In genomic region chr11:67000671-67001070, GRCm38 (mm10) we compare ENCODE assay signal across 19 mouse cellular contexts. TPM values are rescaled to one million over a fixed set of nuclear protein-coding genes. Genes with fewer than 3 reads are reported as not detected.
DNase-seq lines count a peak whose midpoint lies in the region; ATAC-seq and TF ChIP-seq lines count a peak whose summit lies in the region.
"Had no signal": no experiment of that assay in that cellular context is flagged by ENCODE, and none has a peak within 500 bp of the region (broad histone marks: within the 10 kb centered on the region; RNA-seq: fewer than 3 reads in every experiment).

No protein-coding gene starts in this region.

- DNase-seq in gastrocnemius, postnatal 36 days: no peak
- DNase-seq in kidney, postnatal 25 days: no peak
- DNase-seq in gastrocnemius, postnatal 14 days: no peak
- DNase-seq: adrenal gland, postnatal 36 days; cerebellum, postnatal 36 days; heart, postnatal 4 days; kidney, adult 9 months; layer of hippocampus, postnatal 36 days; liver; lung, adult 18-20 months; lung, postnatal 36 days; thymus, postnatal 36 days had no signal

- no peaks in the 10 kb centered on the region for H3K9me3 ChIP-seq in intestine, embryonic 16.5 days (ENCODE audit: control insufficient read depth, low read length)
- H3K9me3 ChIP-seq in intestine, postnatal 0 days (ENCODE audit: control insufficient read depth): no peaks in the 10 kb centered on the region
- H3K9me3 ChIP-seq in forebrain, embryonic 13.5 days (replicated peaks): no peaks in the 10 kb centered on the region
- H3K9me3 ChIP-seq in hindbrain, embryonic 16.5 days (ENCODE audit: control insufficient read depth, low read length): no peaks in the 10 kb centered on the region
- no peaks in the 10 kb centered on the region for H3K9me3 ChIP-seq in neural tube, embryonic 14.5 days (ENCODE audit: control insufficient read depth, low read length)
- H3K9me3 ChIP-seq: heart, embryonic 13.5 days had no signal

- H3K27me3 ChIP-seq in intestine, embryonic 16.5 days (replicated peaks; ENCODE audit: control insufficient read depth, insufficient read depth, low read length): no peaks in the 10 kb centered on the region
- no peaks in the 10 kb centered on the region for H3K27me3 ChIP-seq in intestine, postnatal 0 days (replicated peaks; ENCODE audit: control insufficient read depth, insufficient read depth, low read length)
- no peaks in the 10 kb centered on the region for H3K27me3 ChIP-seq in forebrain, embryonic 13.5 days
- no peaks in the 10 kb centered on the region for H3K27me3 ChIP-seq in hindbrain, embryonic 16.5 days (replicated peaks; ENCODE audit: control insufficient read depth, insufficient read depth, low read length)
- H3K27me3 ChIP-seq in neural tube, embryonic 14.5 days (ENCODE audit: control insufficient read depth, insufficient read depth, low read length): no peaks in the 10 kb centered on the region
- H3K27me3 ChIP-seq: heart, embryonic 13.5 days had no signal

- H3K4me3 ChIP-seq in intestine, embryonic 16.5 days (ENCODE audit: low read length): no peak overlapping the region
- no peak overlapping the region for H3K4me3 ChIP-seq in intestine, postnatal 0 days (ENCODE audit: low read depth, low read length)
- no peak overlapping the region for H3K4me3 ChIP-seq in forebrain, embryonic 13.5 days
- H3K4me3 ChIP-seq in hindbrain, embryonic 16.5 days (ENCODE audit: low read length): no peak overlapping the region
- no peak overlapping the region for H3K4me3 ChIP-seq in neural tube, embryonic 14.5 days (ENCODE audit: low read depth, low read length)
- H3K4me3 ChIP-seq: heart, embryonic 13.5 days had no signal

- peaks cover 6% of the 10 kb centered on the region for H3K4me1 ChIP-seq in intestine, embryonic 16.5 days (ENCODE audit: control insufficient read depth, insufficient read depth, low read length)
- H3K4me1 ChIP-seq in intestine, postnatal 0 days (replicated peaks; ENCODE audit: control insufficient read depth, insufficient read depth, low read length): no peaks in the 10 kb centered on the region
- peaks cover 34% of the 10 kb centered on the region for H3K4me1 ChIP-seq in forebrain, embryonic 13.5 days
- H3K4me1 ChIP-seq in hindbrain, embryonic 16.5 days (ENCODE audit: control insufficient read depth, insufficient read depth, low read depth, low read length): peaks cover 21% of the 10 kb centered on the region
- peaks cover 18% of the 10 kb centered on the region for H3K4me1 ChIP-seq in neural tube, embryonic 14.5 days (ENCODE audit: control insufficient read depth, insufficient read depth, low read length)

- intact Hi-C loops in gastrocnemius, postnatal 36 days (cut with DNase I): no loop called here
- intact Hi-C loops in gastrocnemius, postnatal 14 days (cut with DNase I; ENCODE audit: low total_unique reads): no loop called here

- no peak for ATAC-seq in intestine, embryonic 16.5 days
- no peak for ATAC-seq in intestine, postnatal 0 days
- ATAC-seq in forebrain, embryonic 13.5 days: peak; percentile 58
- peak; percentile 79 for ATAC-seq in hindbrain, embryonic 16.5 days
- ATAC-seq in neural tube, embryonic 14.5 days (ENCODE audit: low read depth): peak; percentile 70

- no peaks in the 10 kb centered on the region for H3K36me3 ChIP-seq in intestine, embryonic 16.5 days (ENCODE audit: control insufficient read depth, insufficient read depth, low read length)
- no peaks in the 10 kb centered on the region for H3K36me3 ChIP-seq in intestine, postnatal 0 days (ENCODE audit: control insufficient read depth, insufficient read depth)
- H3K36me3 ChIP-seq in forebrain, embryonic 13.5 days (ENCODE audit: poor library complexity, severe bottlenecking): no peaks in the 10 kb centered on the region
- no peaks in the 10 kb centered on the region for H3K36me3 ChIP-seq in hindbrain, embryonic 16.5 days (ENCODE audit: control insufficient read depth, insufficient read depth, low read length)
- no peaks in the 10 kb centered on the region for H3K36me3 ChIP-seq in neural tube, embryonic 14.5 days (ENCODE audit: control insufficient read depth, insufficient read depth, low read length)
- H3K36me3 ChIP-seq: heart, embryonic 13.5 days had no signal

- no peak overlapping the region for H3K9ac ChIP-seq in intestine, embryonic 16.5 days (ENCODE audit: low read depth, low read length)
- H3K9ac ChIP-seq in intestine, postnatal 0 days (ENCODE audit: low read depth, low read length): no peak overlapping the region
- no peak overlapping the region for H3K9ac ChIP-seq in forebrain, embryonic 13.5 days
- H3K9ac ChIP-seq in hindbrain, embryonic 16.5 days (ENCODE audit: low read depth, low read length): no peak overlapping the region
- H3K9ac ChIP-seq in neural tube, embryonic 14.5 days (replicated peaks; ENCODE audit: low read depth, low read length): no peak overlapping the region
- H3K9ac ChIP-seq: heart, embryonic 13.5 days had no signal

- WGBS in intestine, embryonic 16.5 days: 79% methylated on average over 4 of the region's 4 CpGs
- 82% methylated on average over 4 of the region's 4 CpGs for WGBS in intestine, postnatal 0 days
- 65% methylated on average over 4 of the region's 4 CpGs for WGBS in forebrain, embryonic 13.5 days
- WGBS in hindbrain, embryonic 16.5 days: 59% methylated on average over 4 of the region's 4 CpGs
- WGBS in neural tube, embryonic 14.5 days: 50% methylated on average over 4 of the region's 4 CpGs

- no peak overlapping the region for H3K4me2 ChIP-seq in intestine, embryonic 16.5 days (ENCODE audit: low read depth, low read length)
- no peak overlapping the region for H3K4me2 ChIP-seq in intestine, postnatal 0 days (replicated peaks; ENCODE audit: low read depth)
- no peak overlapping the region for H3K4me2 ChIP-seq in forebrain, embryonic 13.5 days
- no peak overlapping the region for H3K4me2 ChIP-seq in hindbrain, embryonic 16.5 days (ENCODE audit: low read length)
- H3K4me2 ChIP-seq in neural tube, embryonic 14.5 days (ENCODE audit: low read depth, low read length): no peak overlapping the region
- H3K4me2 ChIP-seq: heart, embryonic 13.5 days had no signal

- H3K27ac ChIP-seq in intestine, embryonic 16.5 days (ENCODE audit: low read length): peak overlapping the region; percentile 17; the same call in 1 of the 2 replicates
- no peak overlapping the region for H3K27ac ChIP-seq in intestine, postnatal 0 days (ENCODE audit: low read depth, low read length)
- peak overlapping the region; percentile 75 for H3K27ac ChIP-seq in forebrain, embryonic 13.5 days
- H3K27ac ChIP-seq in hindbrain, embryonic 16.5 days (ENCODE audit: low read depth, low read length): peak overlapping the region; percentile 75
- H3K27ac ChIP-seq in neural tube, embryonic 14.5 days (ENCODE audit: low read depth, low read length): peak overlapping the region; percentile 74; the same call in 1 of the 2 replicates
- H3K27ac ChIP-seq: heart, embryonic 13.5 days had no signal

- TF ChIP-seq CTCF in intestine, postnatal 0 days (IDR thresholded peaks at IDR 0.05; ENCODE audit: low read depth): no peak

RNA-seq across cellular contexts. Expression of gene Tmem220, which starts 24.3 kb away (rescaled TPM):
- 3.4 and 4.6 TPM in 2 replicates for polyA plus RNA-seq in intestine, embryonic 16.5 days (2015; fragmentation: Nextera tagmentation; extraction: Ambion mirVana)
- 7.0 and 9.3 TPM in 2 replicates for polyA plus RNA-seq in intestine, postnatal 0 days (2015; fragmentation: Nextera tagmentation; extraction: Ambion mirVana)
- 0.34 and 0.50 TPM in 2 replicates for polyA plus RNA-seq in forebrain, embryonic 13.5 days (2015; fragmentation: Nextera tagmentation; extraction: Ambion mirVana)
- 0.50 and 0.57 TPM in 2 replicates for polyA plus RNA-seq in hindbrain, embryonic 16.5 days (2015; fragmentation: Nextera tagmentation; extraction: Ambion mirVana)
- polyA plus RNA-seq in neural tube, embryonic 14.5 days (2014; fragmentation: Nextera tagmentation; extraction: Ambion mirVana): 0.64 and 0.93 TPM in 2 replicates
- under 1 TPM; 0.49 to 0.64 TPM for total RNA-seq in gastrocnemius, postnatal 36 days (2021)
- 1 to 10 TPM; 1.0 TPM for total RNA-seq in gastrocnemius, postnatal 14 days (2021)

RNA-seq across cellular contexts. Expression of gene Tmem238l, which starts 44.2 kb away (rescaled TPM):
- polyA plus RNA-seq in intestine, embryonic 16.5 days (2015; fragmentation: Nextera tagmentation; extraction: Ambion mirVana): 2.2 and 2.8 TPM in 2 replicates
- polyA plus RNA-seq in intestine, postnatal 0 days (2015; fragmentation: Nextera tagmentation; extraction: Ambion mirVana): 10.5 and 11.2 TPM in 2 replicates
- polyA plus RNA-seq in forebrain, embryonic 13.5 days (2015; fragmentation: Nextera tagmentation; extraction: Ambion mirVana): 0.19 TPM in 1 of 2 replicates, not detected in the other
- not detected in 2 replicates for polyA plus RNA-seq in hindbrain, embryonic 16.5 days (2015; fragmentation: Nextera tagmentation; extraction: Ambion mirVana)
- polyA plus RNA-seq in neural tube, embryonic 14.5 days (2014; fragmentation: Nextera tagmentation; extraction: Ambion mirVana): not detected in 2 replicates
- total RNA-seq in gastrocnemius, postnatal 36 days (2021): not detected
- not detected for total RNA-seq in gastrocnemius, postnatal 14 days (2021)
- total RNA-seq: adrenal gland, postnatal 36 days; layer of hippocampus, postnatal 36 days; left cerebral cortex, postnatal 25 days had no signal

RNA-seq across cellular contexts. Expression of gene Adprm, which starts 51.7 kb away (rescaled TPM):
- polyA plus RNA-seq in intestine, embryonic 16.5 days (2015; fragmentation: Nextera tagmentation; extraction: Ambion mirVana): 20.8 and 22.1 TPM in 2 replicates
- polyA plus RNA-seq in intestine, postnatal 0 days (2015; fragmentation: Nextera tagmentation; extraction: Ambion mirVana): 26.5 and 26.6 TPM in 2 replicates
- polyA plus RNA-seq in forebrain, embryonic 13.5 days (2015; fragmentation: Nextera tagmentation; extraction: Ambion mirVana): 34.8 and 37.2 TPM in 2 replicates
- polyA plus RNA-seq in hindbrain, embryonic 16.5 days (2015; fragmentation: Nextera tagmentation; extraction: Ambion mirVana): 30.3 and 30.8 TPM in 2 replicates
- 34.5 and 35.1 TPM in 2 replicates for polyA plus RNA-seq in neural tube, embryonic 14.5 days (2014; fragmentation: Nextera tagmentation; extraction: Ambion mirVana)
- total RNA-seq in gastrocnemius, postnatal 36 days (2021): 1 to 10 TPM; 6.5 to 8.2 TPM
- total RNA-seq in gastrocnemius, postnatal 14 days (2021): 1 to 10 TPM; 5.6 to 7.8 TPM

RNA-seq across cellular contexts. Expression of gene Sco1, which starts 51.8 kb away (rescaled TPM):
- polyA plus RNA-seq in intestine, embryonic 16.5 days (2015; fragmentation: Nextera tagmentation; extraction: Ambion mirVana): 17.7 and 18.6 TPM in 2 replicates
- polyA plus RNA-seq in intestine, postnatal 0 days (2015; fragmentation: Nextera tagmentation; extraction: Ambion mirVana): 13.4 and 14.0 TPM in 2 replicates
- polyA plus RNA-seq in forebrain, embryonic 13.5 days (2015; fragmentation: Nextera tagmentation; extraction: Ambion mirVana): 14.2 and 14.4 TPM in 2 replicates
- 9.6 and 12.0 TPM in 2 replicates for polyA plus RNA-seq in hindbrain, embryonic 16.5 days (2015; fragmentation: Nextera tagmentation; extraction: Ambion mirVana)
- 14.4 and 15.7 TPM in 2 replicates for polyA plus RNA-seq in neural tube, embryonic 14.5 days (2014; fragmentation: Nextera tagmentation; extraction: Ambion mirVana)
- 1 to 10 TPM; 6.6 to 6.7 TPM for total RNA-seq in gastrocnemius, postnatal 36 days (2021)
- total RNA-seq in gastrocnemius, postnatal 14 days (2021): 1 to 10 TPM; 8.5 to 8.6 TPM

Comparison
In these comparisons a context has a peak if more than half of its experiments do, and no peak if none do; other contexts are left out.
1. ATAC-seq: peak in forebrain, embryonic 13.5 days (single experiment), hindbrain, embryonic 16.5 days (single experiment) and neural tube, embryonic 14.5 days (single experiment); none in intestine, embryonic 16.5 days (single experiment) and intestine, postnatal 0 days (single experiment).